Mouse (Mus musculus) heart, embryonic 10.5 days (tissue): ENCODE results near the gene Cyren. TPM values are rescaled to one million over a fixed set of nuclear protein-coding genes. Genes with fewer than 3 reads are reported as not detected.

Source experiments
- DNase-seq: peaks from one replicate; pipeline ENCODE4 v3.0.0-alpha.2; 2017; ENCODE audit warnings: low spot score
- H3K27ac ChIP-seq: fragments of 300-500 bp; sonication (generic); 2 replicates; pipeline ENCODE4 v1.5.1; 2016; ENCODE audit warnings: mild to moderate bottlenecking
- H3K27me3 ChIP-seq: fragments of 300-500 bp; sonication (generic); 2 replicates; pipeline ENCODE4 v1.6.1; 2016; ENCODE audit warnings: mild to moderate bottlenecking; ENCODE audit not compliant: poor library complexity, insufficient read depth, severe bottlenecking
- H3K36me3 ChIP-seq: fragments of 300-500 bp; sonication (generic); 2 replicates; pipeline ENCODE4 v1.6.1; 2016; ENCODE audit warnings: mild to moderate bottlenecking, moderate library complexity
- H3K4me1 ChIP-seq: fragments of 300-500 bp; sonication (generic); 2 replicates; pipeline ENCODE4 v1.6.1; 2016; ENCODE audit warnings: mild to moderate bottlenecking
- H3K4me3 ChIP-seq: fragments of 300-500 bp; sonication (generic); 2 replicates; pipeline ENCODE4 v1.5.1; 2016; ENCODE audit warnings: mild to moderate bottlenecking, moderate library complexity
- H3K9me3 ChIP-seq: fragments of 300-500 bp; sonication (generic); 2 replicates; pipeline ENCODE4 v1.6.1; 2016; ENCODE audit warnings: mild to moderate bottlenecking, moderate library complexity
- WGBS: fragments of 180-500 bp; shearing (Covaris S2); methylation state at CpG from one replicate; pipeline ENCODE4 v1.1.7; 2016; 5-methylcytosine and 5-hydroxymethylcytosine counted together
- polyA plus RNA-seq: library from polyadenylated mRNA; unstranded; fragments of >200 nt; fragmentation: Nextera tagmentation; extraction: Ambion mirVana; gene quantifications from 2 replicates; pipeline ENCODE4 v1.2.1, GENCODE M21; 2016

Gene Cyren
- polyA plus RNA-seq, 1 experiment from 2014 or later: 16.5 TPM

- Histone ChIP-seq H3K36me3 (peaks cover 49% of the 10 kb centered on the region), H3K9me3 (no peaks in the 10 kb centered on the region), H3K27ac (peak overlapping the region; percentile 67; the same call in 1 of the 2 replicates), H3K4me1 (peaks cover 46% of the 10 kb centered on the region), H3K4me3 (no peak overlapping the region), H3K27me3 (no peaks in the 10 kb centered on the region)
- DNase-seq: no peak
- 85% methylated on average over 18 of the region's 18 CpGs for WGBS
Observed at GRCm38 (mm10) chr6:34907696-34908260, 29.9 kb upstream of the Cyren start.

GRCm38 (mm10) chr6:34907121-34907614, 29.3 kb upstream of the Cyren start:
- WGBS: 57% methylated on average over 2 of the region's 2 CpGs
- Histone ChIP-seq H3K27me3 (no peaks in the 10 kb centered on the region), H3K4me3 (no peak overlapping the region), H3K27ac (peak overlapping the region; percentile 48; the same call in 1 of the 2 replicates), H3K36me3 (peaks cover 49% of the 10 kb centered on the region), H3K4me1 (peaks cover 52% of the 10 kb centered on the region), H3K9me3 (no peaks in the 10 kb centered on the region)
- DNase-seq: peak; percentile 85

- 96% methylated on average over 4 of the region's 4 CpGs for WGBS
- H3K27me3 ChIP-seq: no peaks in the 10 kb centered on the region
- peaks cover 53% of the 10 kb centered on the region for H3K36me3 ChIP-seq
- H3K4me3 ChIP-seq: no peak overlapping the region
- no peak for DNase-seq
- H3K27ac ChIP-seq: peak overlapping the region; percentile 48; the same call in 1 of the 2 replicates
- H3K9me3 ChIP-seq: no peaks in the 10 kb centered on the region
- peaks cover 57% of the 10 kb centered on the region for H3K4me1 ChIP-seq
Observed at GRCm38 (mm10) chr6:34906661-34907060, 28.8 kb upstream of the Cyren start.

- DNase-seq: no peak
- no peak overlapping the region for H3K27ac ChIP-seq
- 76% methylated on average over 2 of the region's 2 CpGs for WGBS
- H3K36me3 ChIP-seq: peaks cover 57% of the 10 kb centered on the region
- H3K4me3 ChIP-seq: no peak overlapping the region
- H3K9me3 ChIP-seq: no peaks in the 10 kb centered on the region
- no peaks in the 10 kb centered on the region for H3K27me3 ChIP-seq
- peaks cover 62% of the 10 kb centered on the region for H3K4me1 ChIP-seq
Observed at GRCm38 (mm10) chr6:34906125-34906524, 28.3 kb upstream of the Cyren start.

GRCm38 (mm10) chr6:34904361-34904760, 26.5 kb upstream of the Cyren start:
- H3K4me1 ChIP-seq: peaks cover 70% of the 10 kb centered on the region
- DNase-seq: no peak
- H3K36me3 ChIP-seq: peaks cover 71% of the 10 kb centered on the region
- no peaks in the 10 kb centered on the region for H3K9me3 ChIP-seq
- WGBS: 51% methylated on average over 6 of the region's 6 CpGs
- H3K27me3 ChIP-seq: no peaks in the 10 kb centered on the region
- H3K4me3 ChIP-seq: 0 out of 2 replicates have a peak overlapping the region, but pooled peaks have one; percentile 1
- peak overlapping the region; percentile 78 for H3K27ac ChIP-seq

GRCm38 (mm10) chr6:34903851-34904250, 26.0 kb upstream of the Cyren start:
- peaks cover 72% of the 10 kb centered on the region for H3K4me1 ChIP-seq
- H3K36me3 ChIP-seq: peaks cover 71% of the 10 kb centered on the region
- peak overlapping the region; percentile 78 for H3K27ac ChIP-seq
- no peaks in the 10 kb centered on the region for H3K27me3 ChIP-seq
- H3K9me3 ChIP-seq: no peaks in the 10 kb centered on the region
- 47% methylated on average over 10 of the region's 10 CpGs for WGBS
- no peak overlapping the region for H3K4me3 ChIP-seq
- no peak for DNase-seq

- no peaks in the 10 kb centered on the region for H3K27me3 ChIP-seq
- DNase-seq: no peak
- H3K36me3 ChIP-seq: peaks cover 69% of the 10 kb centered on the region
- no peaks in the 10 kb centered on the region for H3K9me3 ChIP-seq
- peaks cover 72% of the 10 kb centered on the region for H3K4me1 ChIP-seq
- peak overlapping the region; percentile 78 for H3K27ac ChIP-seq
- no peak overlapping the region for H3K4me3 ChIP-seq
- 74% methylated on average over 5 of the region's 5 CpGs for WGBS
Observed at GRCm38 (mm10) chr6:34903441-34903840, 25.6 kb upstream of the Cyren start.

GRCm38 (mm10) chr6:34902578-34902977, 24.7 kb upstream of the Cyren start:
- Histone ChIP-seq H3K36me3 (peaks cover 71% of the 10 kb centered on the region), H3K4me3 (peak overlapping the region; percentile 15; the same call in 1 of the 2 replicates), H3K27me3 (no peaks in the 10 kb centered on the region), H3K4me1 (peaks cover 66% of the 10 kb centered on the region), H3K27ac (peak overlapping the region; percentile 74), H3K9me3 (no peaks in the 10 kb centered on the region)
- DNase-seq: no peak
- WGBS: 87% methylated on average over 7 of the region's 7 CpGs

- 40% methylated on average over 9 of the region's 9 CpGs for WGBS
- Histone ChIP-seq H3K4me1 (peaks cover 62% of the 10 kb centered on the region), H3K27ac (peak overlapping the region; percentile 74)
Observed at GRCm38 (mm10) chr6:34901911-34902444, 24.1 kb upstream of the Cyren start.

GRCm38 (mm10) chr6:34900990-34901389, 23.1 kb upstream of the Cyren start:
- DNase-seq: no peak
- Histone ChIP-seq H3K9me3 (no peaks in the 10 kb centered on the region), H3K4me3 (no peak overlapping the region), H3K36me3 (peaks cover 67% of the 10 kb centered on the region), H3K4me1 (peaks cover 64% of the 10 kb centered on the region), H3K27me3 (no peaks in the 10 kb centered on the region), H3K27ac (no peak overlapping the region; the same call in 1 of the 2 replicates)
- WGBS: 55% methylated on average over 2 of the region's 2 CpGs

More at GRCm38 (mm10) chr6:34901911-34902444, 24.1 kb upstream of the Cyren start:
- H3K9me3 ChIP-seq: no peaks in the 10 kb centered on the region
- no peaks in the 10 kb centered on the region for H3K27me3 ChIP-seq
- DNase-seq: no peak
- 0 out of 2 replicates have a peak overlapping the region, but pooled peaks have one; percentile 15 for H3K4me3 ChIP-seq
- H3K36me3 ChIP-seq: peaks cover 72% of the 10 kb centered on the region

GRCm38 (mm10) chr6:34899127-34899526, 21.3 kb upstream of the Cyren start:
- Histone ChIP-seq H3K9me3 (no peaks in the 10 kb centered on the region), H3K4me1 (peaks cover 57% of the 10 kb centered on the region), H3K27ac (no peak overlapping the region), H3K4me3 (no peak overlapping the region), H3K36me3 (peaks cover 70% of the 10 kb centered on the region), H3K27me3 (no peaks in the 10 kb centered on the region)
- no peak for DNase-seq
- 48% methylated on average over 2 of the region's 2 CpGs for WGBS

GRCm38 (mm10) chr6:34896168-34896780, 18.4 kb upstream of the Cyren start:
- 57% methylated on average over 16 of the region's 16 CpGs for WGBS
- H3K4me3 ChIP-seq: no peak overlapping the region
- H3K36me3 ChIP-seq: peaks cover 85% of the 10 kb centered on the region
- H3K4me1 ChIP-seq: peaks cover 29% of the 10 kb centered on the region
- H3K27me3 ChIP-seq: no peaks in the 10 kb centered on the region
- no peak for DNase-seq
- no peaks in the 10 kb centered on the region for H3K9me3 ChIP-seq
- H3K27ac ChIP-seq: peak overlapping the region; percentile 67; the same call in 1 of the 2 replicates

GRCm38 (mm10) chr6:34895569-34895968, 17.7 kb upstream of the Cyren start:
- Histone ChIP-seq H3K9me3 (no peaks in the 10 kb centered on the region), H3K27me3 (no peaks in the 10 kb centered on the region), H3K36me3 (peaks cover 85% of the 10 kb centered on the region), H3K27ac (no peak overlapping the region), H3K4me1 (peaks cover 26% of the 10 kb centered on the region), H3K4me3 (no peak overlapping the region)
- DNase-seq: no peak
- WGBS: 84% methylated on average over 7 of the region's 7 CpGs
